Mouse (Mus musculus) midbrain, embryonic 11.5 days (tissue): ENCODE measurements around the gene Ldb3. TPM values are rescaled to one million over a fixed set of nuclear protein-coding genes. Genes with fewer than 3 reads are reported as not detected.

ENCODE experiments used
- ATAC-seq: fragments of 200-750 bp; cut with Nextera tagmentation; 2 replicates; pipeline ENCODE4 v1.8.0; 2017; ENCODE audit warnings: moderate TSS enrichment, moderate library complexity; ENCODE audit not compliant: low FRiP score
- DNase-seq: peaks from one replicate; pipeline ENCODE4 v3.0.0; 2015; ENCODE audit warnings: low spot score; ENCODE audit errors: missing footprints
- H3K27ac ChIP-seq: fragments of 300-500 bp; sonication (generic); 2 replicates; pipeline ENCODE4 v1.5.1; 2014; ENCODE audit warnings: low read depth, low read length
- H3K27me3 ChIP-seq: fragments of 300-500 bp; sonication (generic); 2 replicates; pipeline ENCODE4 v1.6.1; 2014; ENCODE audit warnings: mild to moderate bottlenecking, low read length, moderate library complexity, mixed read lengths; ENCODE audit not compliant: control insufficient read depth, insufficient read depth
- H3K36me3 ChIP-seq: fragments of 300-500 bp; sonication (generic); 2 replicates; pipeline ENCODE4 v1.6.1; 2014; ENCODE audit warnings: mild to moderate bottlenecking, low read length, moderate library complexity, mixed read lengths; ENCODE audit not compliant: control insufficient read depth, insufficient read depth
- H3K4me1 ChIP-seq: fragments of 300-500 bp; sonication (generic); 2 replicates; pipeline ENCODE4 v1.6.1; 2014; ENCODE audit warnings: low read length; ENCODE audit not compliant: control insufficient read depth, insufficient read depth
- H3K4me2 ChIP-seq: fragments of 300-500 bp; sonication (generic); 2 replicates; pipeline ENCODE4 v1.6.1; 2014; ENCODE audit warnings: mild to moderate bottlenecking, moderate library complexity
- H3K4me3 ChIP-seq: fragments of 300-500 bp; sonication (generic); 2 replicates; pipeline ENCODE4 v1.5.1; 2014; ENCODE audit warnings: low read depth, low read length
- H3K9ac ChIP-seq: fragments of 300-500 bp; sonication (generic); 2 replicates; pipeline ENCODE4 v1.6.1; 2014; ENCODE audit warnings: low read length
- H3K9me3 ChIP-seq: fragments of 300-500 bp; sonication (generic); 2 replicates; pipeline ENCODE4 v1.6.1; 2016; ENCODE audit warnings: low read length; ENCODE audit not compliant: control insufficient read depth
- WGBS: fragments of 180-500 bp; shearing (Covaris S2); extraction: QIAGEN DNeasy Blood & Tissue Kit; methylation state at CpG from one replicate; pipeline ENCODE4 v1.1.7; 2014; 5-methylcytosine and 5-hydroxymethylcytosine counted together
- polyA plus RNA-seq: library from polyadenylated mRNA; unstranded; fragments of >200 nt; fragmentation: Nextera tagmentation; extraction: Ambion mirVana; gene quantifications from 2 replicates; pipeline ENCODE4 v1.2.1, GENCODE M21; 2014

Ldb3 gene
- polyA plus RNA-seq, 1 experiment from 2014 or later: 0.07 TPM

GRCm38 (mm10) chr14:34595596-34596255 lies 7.2 kb upstream of the Ldb3 start:
- ATAC-seq: no peak
- no peaks in the 10 kb centered on the region for H3K36me3 ChIP-seq
- no peak overlapping the region for H3K9ac ChIP-seq
- H3K4me3 ChIP-seq: no peak overlapping the region
- WGBS: 79% methylated on average over 17 of the region's 17 CpGs
- no peak overlapping the region for H3K4me2 ChIP-seq
- DNase-seq: no peak
- H3K9me3 ChIP-seq: no peaks in the 10 kb centered on the region
- no peaks in the 10 kb centered on the region for H3K27me3 ChIP-seq
- no peak overlapping the region for H3K27ac ChIP-seq
- H3K4me1 ChIP-seq: no peaks in the 10 kb centered on the region

GRCm38 (mm10) chr14:34591741-34592535 lies 3.5 kb upstream of the Ldb3 start:
- H3K4me3 ChIP-seq: no peak overlapping the region
- 82% methylated on average over 15 of the region's 15 CpGs for whole genome bisulfite sequencing
- no peak overlapping the region for H3K4me2 ChIP-seq
- H3K27me3 ChIP-seq: no peaks in the 10 kb centered on the region
- H3K9me3 ChIP-seq: no peaks in the 10 kb centered on the region
- no peak overlapping the region for H3K9ac ChIP-seq
- ATAC-seq: no peak
- H3K4me1 ChIP-seq: no peaks in the 10 kb centered on the region
- no peak overlapping the region for H3K27ac ChIP-seq
- H3K36me3 ChIP-seq: no peaks in the 10 kb centered on the region
- no peak for DNase-seq

- no peaks in the 10 kb centered on the region for H3K4me1 ChIP-seq
- H3K4me3 ChIP-seq: no peak overlapping the region
- H3K27me3 ChIP-seq: no peaks in the 10 kb centered on the region
- WGBS: 62% methylated on average over 24 of the region's 24 CpGs
- no peaks in the 10 kb centered on the region for H3K36me3 ChIP-seq
- H3K27ac ChIP-seq: no peak overlapping the region
- no peak overlapping the region; the same call in 1 of the 2 replicates for H3K4me2 ChIP-seq
- DNase-seq (no peak), ATAC-seq (peak; percentile 35; the same call in 1 of the 2 replicates)
- H3K9me3 ChIP-seq: no peaks in the 10 kb centered on the region
- no peak overlapping the region for H3K9ac ChIP-seq
Observed at GRCm38 (mm10) chr14:34590743-34591675, 2.5 kb upstream of the Ldb3 start.

GRCm38 (mm10) chr14:34590017-34590570 lies 1.6 kb upstream of the Ldb3 start:
- Histone ChIP-seq H3K4me2 (no peak overlapping the region), H3K27me3 (no peaks in the 10 kb centered on the region), H3K27ac (no peak overlapping the region), H3K9ac (no peak overlapping the region), H3K4me3 (no peak overlapping the region), H3K4me1 (no peaks in the 10 kb centered on the region), H3K36me3 (no peaks in the 10 kb centered on the region), H3K9me3 (no peaks in the 10 kb centered on the region)
- no peak for ATAC-seq
- no peak for DNase-seq
- 88% methylated on average over 5 of the region's 5 CpGs for WGBS

GRCm38 (mm10) chr14:34589185-34589713 lies 767 bp upstream of the Ldb3 start:
- H3K27me3 ChIP-seq: no peaks in the 10 kb centered on the region
- no peaks in the 10 kb centered on the region for H3K36me3 ChIP-seq
- no peak overlapping the region for H3K4me3 ChIP-seq
- no peak for ATAC-seq
- DNase-seq: no peak
- H3K4me1 ChIP-seq: no peaks in the 10 kb centered on the region
- no peak overlapping the region for H3K4me2 ChIP-seq
- H3K27ac ChIP-seq: no peak overlapping the region
- WGBS: 91% methylated on average over 8 of the region's 8 CpGs
- H3K9me3 ChIP-seq: no peaks in the 10 kb centered on the region
- no peak overlapping the region for H3K9ac ChIP-seq

GRCm38 (mm10) chr14:34588005-34588404 lies 477 bp downstream of the Ldb3 start:
- Histone ChIP-seq H3K4me2 (no peak overlapping the region), H3K27me3 (no peaks in the 10 kb centered on the region), H3K4me3 (no peak overlapping the region), H3K9ac (no peak overlapping the region), H3K4me1 (no peaks in the 10 kb centered on the region), H3K9me3 (no peaks in the 10 kb centered on the region), H3K36me3 (no peaks in the 10 kb centered on the region), H3K27ac (no peak overlapping the region)
- WGBS: 79% methylated on average over 5 of the region's 5 CpGs
- no peak for DNase-seq
- ATAC-seq: no peak

- H3K36me3 ChIP-seq: no peaks in the 10 kb centered on the region
- H3K9ac ChIP-seq: no peak overlapping the region
- DNase-seq (no peak), ATAC-seq (no peak)
- H3K4me3 ChIP-seq: no peak overlapping the region
- 78% methylated on average over 3 of the region's 3 CpGs for WGBS
- H3K4me1 ChIP-seq: no peaks in the 10 kb centered on the region
- H3K9me3 ChIP-seq: no peaks in the 10 kb centered on the region
- no peaks in the 10 kb centered on the region for H3K27me3 ChIP-seq
- H3K4me2 ChIP-seq: no peak overlapping the region
- no peak overlapping the region for H3K27ac ChIP-seq
Observed at GRCm38 (mm10) chr14:34586871-34587270, 1.6 kb downstream of the Ldb3 start.

GRCm38 (mm10) chr14:34585358-34586105 lies 3.0 kb downstream of the Ldb3 start:
- no peaks in the 10 kb centered on the region for H3K9me3 ChIP-seq
- ATAC-seq (no peak), DNase-seq (no peak)
- H3K36me3 ChIP-seq: no peaks in the 10 kb centered on the region
- WGBS: 91% methylated on average over 9 of the region's 9 CpGs
- H3K4me1 ChIP-seq: no peaks in the 10 kb centered on the region
- H3K9ac ChIP-seq: no peak overlapping the region
- H3K4me2 ChIP-seq: no peak overlapping the region
- H3K27ac ChIP-seq: no peak overlapping the region
- no peaks in the 10 kb centered on the region for H3K27me3 ChIP-seq
- H3K4me3 ChIP-seq: no peak overlapping the region
